Mouse (Mus musculus): ENCODE measurements around the gene Aurkaip1.

Aurkaip1 gene

GRCm38 (mm10) chr4:155821025-155821424, 10.0 kb upstream of the Aurkaip1 start:
- intact Hi-C loops (cut with DNase I) = no loop called here

GRCm38 (mm10) chr4:155823443-155823842, 7.6 kb upstream of the Aurkaip1 start:
- intact Hi-C loops (cut with DNase I) = no loop called here

GRCm38 (mm10) chr4:155829866-155830265, 1.2 kb upstream of the Aurkaip1 start:
- intact Hi-C loops (cut with DNase I) = no loop called here

- intact Hi-C loops (cut with DNase I) = no loop called here
Observed at GRCm38 (mm10) chr4:155830596-155830995, 476 bp upstream of the Aurkaip1 start.

- intact Hi-C loops (cut with DNase I) = no loop called here
Observed at GRCm38 (mm10) chr4:155831831-155832230, 759 bp downstream of the Aurkaip1 start.

- intact Hi-C loops (cut with DNase I) = no loop called here
Observed at GRCm38 (mm10) chr4:155832321-155832720, 1.2 kb downstream of the Aurkaip1 start.

- intact Hi-C loops (cut with DNase I) = no loop called here
Observed at GRCm38 (mm10) chr4:155833234-155833633, 2.2 kb downstream of the Aurkaip1 start.

GRCm38 (mm10) chr4:155833836-155834235, 2.8 kb downstream of the Aurkaip1 start:
- intact Hi-C loops (cut with DNase I) = no loop called here

GRCm38 (mm10) chr4:155837404-155838010, 6.4 kb downstream of the Aurkaip1 start:
- intact Hi-C loops (cut with DNase I) = no loop called here

- intact Hi-C loops (cut with DNase I) = no loop called here
Observed at GRCm38 (mm10) chr4:155838187-155839153, 7.4 kb downstream of the Aurkaip1 start.

- intact Hi-C loops (cut with DNase I) = no loop called here
Observed at GRCm38 (mm10) chr4:155839483-155839910, 8.4 kb downstream of the Aurkaip1 start, which contains the start of gene Mxra8. Gene Mxra8, plus strand, starts transcription at chr4:155839680.

- intact Hi-C loops (cut with DNase I) = no loop called here
Observed at GRCm38 (mm10) chr4:155840076-155841002, 9.3 kb downstream of the Aurkaip1 start.

GRCm38 (mm10) chr4:155841003-155841454, 10.0 kb downstream of the Aurkaip1 start:
- intact Hi-C loops (cut with DNase I) = no loop called here

GRCm38 (mm10) chr4:155841651-155842270, 10.7 kb downstream of the Aurkaip1 start:
- intact Hi-C loops (cut with DNase I) = no loop called here

- intact Hi-C loops (cut with DNase I) = no loop called here
Observed at GRCm38 (mm10) chr4:155843231-155843630, 12.2 kb downstream of the Aurkaip1 start.

- intact Hi-C loops (cut with DNase I) = no loop called here
Observed at GRCm38 (mm10) chr4:155846871-155847578, 16.0 kb downstream of the Aurkaip1 start, which contains the start of gene Dvl1. Gene Dvl1, plus strand, starts transcription at chr4:155847402.

- intact Hi-C loops (cut with DNase I) = no loop called here
Observed at GRCm38 (mm10) chr4:155847591-155848352, 16.7 kb downstream of the Aurkaip1 start.

GRCm38 (mm10) chr4:155848434-155849095, 17.5 kb downstream of the Aurkaip1 start:
- intact Hi-C loops (cut with DNase I) = no loop called here

- intact Hi-C loops (cut with DNase I) = no loop called here
Observed at GRCm38 (mm10) chr4:155849391-155849790, 18.3 kb downstream of the Aurkaip1 start.
